Comparison of ENCODE assay signal across 9 mouse cellular contexts in the genomic region with DNA sequence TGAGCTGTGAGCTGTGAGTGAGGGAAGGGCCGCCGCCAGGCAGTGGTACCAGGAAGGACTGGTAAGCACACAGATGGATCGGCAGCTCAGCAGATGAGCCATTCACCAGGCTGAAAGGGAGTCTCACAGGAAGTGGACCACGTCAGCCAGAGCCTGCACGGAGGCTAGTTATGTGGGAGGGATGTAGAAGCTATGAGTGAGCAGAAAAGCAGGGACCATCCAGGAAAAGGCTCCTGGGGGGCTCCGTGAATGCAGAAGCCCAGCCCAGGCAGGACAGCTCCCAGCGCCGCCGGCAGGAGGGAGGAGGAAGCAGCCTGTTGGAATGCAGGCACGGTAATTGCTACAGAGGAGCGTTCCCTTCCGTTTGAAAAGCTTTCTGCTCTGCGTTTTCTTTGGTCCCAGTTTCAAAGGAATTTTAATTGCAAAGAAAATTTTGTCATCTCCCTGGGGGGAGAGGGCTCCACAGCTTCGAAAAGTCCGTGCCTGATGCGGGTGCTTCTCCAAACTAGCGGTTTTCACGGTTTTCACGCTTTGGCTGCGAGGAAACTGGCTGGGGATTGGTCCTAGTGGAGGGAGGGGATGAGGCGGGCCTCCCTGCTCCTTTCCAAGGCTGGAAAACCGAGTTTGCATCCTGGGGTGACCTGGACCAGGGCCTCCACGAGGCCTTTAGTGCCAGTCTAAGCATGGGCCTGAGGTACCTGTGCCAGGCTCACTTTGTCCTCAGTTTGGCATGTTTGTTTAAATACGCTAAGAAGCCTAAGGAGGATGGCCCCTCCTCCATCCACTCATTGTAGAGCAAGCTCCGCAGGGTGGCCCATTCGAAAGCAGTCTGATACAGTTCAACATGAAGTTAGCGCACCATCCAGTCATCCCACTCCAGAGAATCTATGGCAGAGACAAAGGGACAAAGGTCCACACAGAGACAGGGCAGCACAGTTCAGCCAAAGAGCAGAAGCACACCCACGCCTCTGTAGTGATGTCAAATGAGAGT. TPM values are rescaled to one million over a fixed set of nuclear protein-coding genes. Genes with fewer than 3 reads are reported as not detected.
DNase-seq lines count a peak whose midpoint lies in the region; ATAC-seq lines count a peak whose summit lies in the region.
"Had no signal": no experiment of that assay in that cellular context is flagged by ENCODE, and none has a peak within 500 bp of the region (broad histone marks: within the 10 kb centered on the region; RNA-seq: fewer than 3 reads in every experiment).

No protein-coding gene starts in this region.

- no peaks in the 10 kb centered on the region for H3K36me3 ChIP-seq in heart, embryonic 14.5 days (ENCODE audit: control insufficient read depth, insufficient read depth, low read length)
- H3K36me3 ChIP-seq in midbrain, embryonic 15.5 days (replicated peaks), result no peaks in the 10 kb centered on the region

- H3K27me3 ChIP-seq in heart, embryonic 14.5 days (ENCODE audit: control insufficient read depth, insufficient read depth, low read length), result peaks cover 90% of the 10 kb centered on the region
- H3K27me3 ChIP-seq in midbrain, embryonic 15.5 days (replicated peaks), result no peaks in the 10 kb centered on the region

- H3K9me3 ChIP-seq in heart, embryonic 14.5 days (ENCODE audit: control insufficient read depth, low read length), result no peaks in the 10 kb centered on the region
- no peaks in the 10 kb centered on the region for H3K9me3 ChIP-seq in midbrain, embryonic 15.5 days

- no peak for DNase-seq in heart, adult 8-10 months (ENCODE audit: low spot score)
- DNase-seq in brain, adult 2 months (ENCODE audit: low read depth, low spot score), result peak; percentile 89
- peak; percentile 59 for DNase-seq in forelimb bud, embryonic 11.5 days (ENCODE audit: low read depth, low spot score)
- DNase-seq in layer of hippocampus, postnatal 14 days (ENCODE audit: low spot score in 2 of 2), result peak; percentile 42 to 43
- DNase-seq in spleen, postnatal 10 days (ENCODE audit: low spot score in 2 of 2), result no peak
- no peak for DNase-seq in c-Kit-positive CD71-positive TER-119-positive erythroid progenitor cells, embryonic 14.5 days (ENCODE audit: low spot score)

- WGBS in heart, embryonic 14.5 days, result 5% methylated on average over 28 of the region's 28 CpGs
- 3% methylated on average over 28 of the region's 28 CpGs for WGBS in midbrain, embryonic 15.5 days

- H3K27ac ChIP-seq in heart, embryonic 14.5 days (replicated peaks in 1 of 2; ENCODE audit: control insufficient read depth in 1 of 2, insufficient read depth in 1 of 2, low read depth in 2 of 2, low read length in 2 of 2), result no peak overlapping the region
- H3K27ac ChIP-seq in midbrain, embryonic 15.5 days, result peak overlapping the region; percentile 70

- H3K9ac ChIP-seq in heart, embryonic 14.5 days (ENCODE audit: low read length), result 0 out of 2 replicates have a peak overlapping the region, but pooled peaks have one; percentile 11
- peak overlapping the region; percentile 28; the same call in 1 of the 2 replicates for H3K9ac ChIP-seq in midbrain, embryonic 15.5 days

- ATAC-seq in heart, embryonic 14.5 days (ENCODE audit: insufficient number of reproducible peaks, insufficient read depth, low FRiP score, low read depth), result no peak
- peak; percentile 59 for ATAC-seq in midbrain, embryonic 15.5 days (replicated peaks)
- ATAC-seq: Patski had no signal

- peak overlapping the region; percentile 62 for H3K4me2 ChIP-seq in heart, embryonic 14.5 days (ENCODE audit: low read length)
- H3K4me2 ChIP-seq in midbrain, embryonic 15.5 days, result peak overlapping the region; percentile 47

- peak overlapping the region; percentile 23 to 25 for H3K4me3 ChIP-seq in heart, embryonic 14.5 days (ENCODE audit: control insufficient read depth in 1 of 2, insufficient read depth in 1 of 2, low read depth in 1 of 2, low read length in 2 of 2)
- peak overlapping the region; percentile 21 for H3K4me3 ChIP-seq in midbrain, embryonic 15.5 days

- H3K4me1 ChIP-seq in heart, embryonic 14.5 days (ENCODE audit: control insufficient read depth in 2 of 2, insufficient read depth in 2 of 2, low read length in 2 of 2), result peaks cover 3 to 11% of the 10 kb centered on the region in 2 experiments
- peaks cover 44% of the 10 kb centered on the region for H3K4me1 ChIP-seq in midbrain, embryonic 15.5 days

RNA-seq across cellular contexts. Expression of a gene that starts 32.6 kb away (rescaled TPM):
- 0.11 TPM in 1 of 2 replicates, not detected in the other for polyA plus RNA-seq in heart, embryonic 14.5 days (2014; fragmentation: Nextera tagmentation; extraction: Ambion mirVana)
- total RNA-seq in heart, adult 8-10 months (2022), result 1 to 10 TPM in 2 of 4 experiments, under 1 TPM in 2; 0.75 to 2.2 (median 0.99) TPM
- 10 to 100 TPM in 1 of 2 experiments, 1 to 10 TPM in 1; 9.5 to 12.7 TPM for total RNA-seq in layer of hippocampus, postnatal 14 days (2021)
- polyA plus RNA-seq in midbrain, embryonic 15.5 days (2015; fragmentation: Nextera tagmentation; extraction: Ambion mirVana), result 20.8 and 21.2 TPM in 2 replicates
- polyA plus RNA-seq: Patski had no signal

Comparison
In these comparisons a context has a peak if more than half of its experiments do, and no peak if none do; other contexts are left out.
1. DNase-seq: peak in brain, adult 2 months (single experiment), forelimb bud, embryonic 11.5 days (single experiment) and layer of hippocampus, postnatal 14 days (2 of 2); none in heart, adult 8-10 months (single experiment), spleen, postnatal 10 days (0 of 2) and c-Kit-positive CD71-positive TER-119-positive erythroid progenitor cells, embryonic 14.5 days (single experiment).